8 mouse cellular contexts compared by ENCODE assay signal in the genomic region with DNA sequence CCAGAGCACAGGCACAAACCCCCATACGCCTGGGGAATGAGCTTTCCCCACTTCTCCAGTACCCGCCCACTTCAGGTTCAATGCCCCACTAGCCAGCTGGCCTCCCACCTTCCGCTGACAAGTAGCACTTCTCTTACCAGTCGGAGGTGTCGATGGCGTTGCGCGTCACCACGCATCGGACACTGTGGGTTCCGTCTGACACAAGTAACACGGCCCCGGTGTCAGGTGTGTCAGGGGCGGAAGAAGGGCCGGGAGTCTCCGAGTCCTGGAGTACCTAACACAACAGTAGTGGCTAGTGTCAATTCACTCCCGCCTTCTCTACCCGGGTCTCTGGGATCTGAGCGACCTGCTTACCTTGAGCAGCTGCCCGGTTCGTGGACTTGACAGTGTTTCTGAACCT. TPM values are rescaled to one million over a fixed set of nuclear protein-coding genes. Genes with fewer than 3 reads are reported as not detected.
DNase-seq lines count a peak whose midpoint lies in the region; ATAC-seq and TF ChIP-seq lines count a peak whose summit lies in the region.

No protein-coding gene starts in this region.

- DNase-seq in adrenal gland, postnatal 36 days = peak; percentile 46 to 52
- no peak for DNase-seq in adrenal gland, adult 2 months
- no peak for DNase-seq in thymus, adult 2 months
- DNase-seq in thymus, postnatal 25 days = no peak
- peak; percentile 61 for DNase-seq in heart, postnatal 4 days
- DNase-seq in midbrain, embryonic 10.5 days (ENCODE audit: low spot score) = no peak

- TF ChIP-seq CTCF in thymus, adult 2 months (IDR thresholded peaks at IDR 0.05; ENCODE audit: borderline replicate concordance, control insufficient read depth, extremely low read depth, insufficient read depth, low read length, poor library complexity) = no peak; the same call in 1 of the 2 replicates

- WGBS in thymus, adult 2 months = under 1% methylated on average over 21 of the region's 21 CpGs
- 0% methylated on average over 21 of the region's 21 CpGs for WGBS in limb, embryonic 12.5 days
- under 1% methylated on average over 21 of the region's 21 CpGs for WGBS in midbrain, embryonic 10.5 days
- WGBS in stomach, embryonic 16.5 days = under 1% methylated on average over 21 of the region's 21 CpGs

- peak overlapping the region; percentile 73 for H3K9ac ChIP-seq in limb, embryonic 12.5 days (replicated peaks)
- peak overlapping the region; percentile 80 for H3K9ac ChIP-seq in stomach, embryonic 16.5 days (ENCODE audit: low read length)

- H3K4me1 ChIP-seq in thymus, adult 2 months (replicated peaks; ENCODE audit: control insufficient read depth, insufficient read depth, low read length) = peaks cover 20% of the 10 kb centered on the region
- peaks cover 22% of the 10 kb centered on the region for H3K4me1 ChIP-seq in limb, embryonic 12.5 days (replicated peaks)
- peaks cover 29% of the 10 kb centered on the region for H3K4me1 ChIP-seq in midbrain, embryonic 10.5 days
- H3K4me1 ChIP-seq in stomach, embryonic 16.5 days (ENCODE audit: control insufficient read depth, insufficient read depth, low read length) = peaks cover 12% of the 10 kb centered on the region

- H3K4me3 ChIP-seq in thymus, adult 2 months (ENCODE audit: control insufficient read depth, insufficient read depth, low read length) = peak overlapping the region; percentile 88
- H3K4me3 ChIP-seq in limb, embryonic 12.5 days (replicated peaks) = peak overlapping the region; percentile 67
- H3K4me3 ChIP-seq in midbrain, embryonic 10.5 days = peak overlapping the region; percentile 81
- H3K4me3 ChIP-seq in stomach, embryonic 16.5 days (replicated peaks; ENCODE audit: low read length) = peak overlapping the region; percentile 85

- H3K9me3 ChIP-seq in limb, embryonic 12.5 days = no peaks in the 10 kb centered on the region
- H3K9me3 ChIP-seq in midbrain, embryonic 10.5 days (replicated peaks) = no peaks in the 10 kb centered on the region
- H3K9me3 ChIP-seq in stomach, embryonic 16.5 days (replicated peaks; ENCODE audit: control insufficient read depth, low read length) = no peaks in the 10 kb centered on the region

- peak; percentile 39; the same call in 1 of the 2 replicates for ATAC-seq in limb, embryonic 12.5 days (ENCODE audit: insufficient number of reproducible peaks, insufficient read depth, low FRiP score, low TSS enrichment, low read depth)
- ATAC-seq in stomach, embryonic 16.5 days (ENCODE audit: insufficient read depth, low FRiP score) = peak; percentile 44

- H3K4me2 ChIP-seq in limb, embryonic 12.5 days = peak overlapping the region; percentile 96
- H3K4me2 ChIP-seq in stomach, embryonic 16.5 days (ENCODE audit: low read depth, low read length) = peak overlapping the region; percentile 89

- no peaks in the 10 kb centered on the region for H3K27me3 ChIP-seq in thymus, adult 2 months (ENCODE audit: control insufficient read depth, insufficient read depth, low read length)
- peaks cover 1% of the 10 kb centered on the region for H3K27me3 ChIP-seq in limb, embryonic 12.5 days
- H3K27me3 ChIP-seq in midbrain, embryonic 10.5 days (ENCODE audit: low read depth, poor library complexity, severe bottlenecking) = peaks cover under 1% of the 10 kb centered on the region
- no peaks in the 10 kb centered on the region for H3K27me3 ChIP-seq in stomach, embryonic 16.5 days (ENCODE audit: control insufficient read depth, insufficient read depth, low read length)

- peaks cover 28% of the 10 kb centered on the region for H3K36me3 ChIP-seq in thymus, adult 2 months (ENCODE audit: control insufficient read depth, insufficient read depth, low read length)
- peaks cover 46% of the 10 kb centered on the region for H3K36me3 ChIP-seq in limb, embryonic 12.5 days
- peaks cover 73% of the 10 kb centered on the region for H3K36me3 ChIP-seq in midbrain, embryonic 10.5 days
- H3K36me3 ChIP-seq in stomach, embryonic 16.5 days (ENCODE audit: control insufficient read depth, insufficient read depth, low read length) = 0 out of 2 replicates have a peak, but pooled peaks cover 6% of the 10 kb centered on the region

- TF ChIP-seq POLR2A in thymus, adult 2 months (IDR thresholded peaks at IDR 0.05; ENCODE audit: control insufficient read depth, extremely low read depth, insufficient read depth, low read length, poor library complexity) = no peak

- peak overlapping the region; percentile 1; the same call in 1 of the 2 replicates for H3K27ac ChIP-seq in thymus, adult 2 months (ENCODE audit: control insufficient read depth, insufficient read depth, low read length)
- H3K27ac ChIP-seq in limb, embryonic 12.5 days = peak overlapping the region; percentile 45; the same call in 1 of the 2 replicates
- H3K27ac ChIP-seq in midbrain, embryonic 10.5 days (replicated peaks) = peak overlapping the region; percentile 86
- H3K27ac ChIP-seq in stomach, embryonic 16.5 days (ENCODE audit: low read length) = peak overlapping the region; percentile 97

RNA-seq across cellular contexts. Expression of a gene that starts 0.3 kb away (rescaled TPM):
- 10 to 100 TPM; 24.9 to 26.3 TPM for total RNA-seq in adrenal gland, postnatal 36 days (2021)
- total RNA-seq in adrenal gland, adult 2 months (2021) = 10 to 100 TPM; 21.7 to 28.7 TPM
- 39.9 and 41.9 TPM in 2 replicates for polyA plus RNA-seq in adrenal gland, adult 2 months (2012; rRNA removed)
- 118 and 122 TPM in 2 replicates for polyA plus RNA-seq in thymus, adult 2 months (2012; rRNA removed)
- total RNA-seq in heart, postnatal 4 days (2021) = 10 to 100 TPM; 23.0 to 25.6 TPM
- 75.3 and 76.7 TPM in 2 replicates for polyA plus RNA-seq in limb, embryonic 12.5 days (2016; fragmentation: Nextera tagmentation; extraction: Ambion mirVana)
- 76.5 and 89.9 TPM in 2 replicates for polyA plus RNA-seq in midbrain, embryonic 10.5 days (2016; fragmentation: Nextera tagmentation; extraction: Ambion mirVana)
- polyA plus RNA-seq in stomach, embryonic 16.5 days (2015; fragmentation: Nextera tagmentation; extraction: Ambion mirVana) = 47.9 and 54.0 TPM in 2 replicates

RNA-seq across cellular contexts. Expression of a gene that starts 0.4 kb away (rescaled TPM):
- total RNA-seq in adrenal gland, postnatal 36 days (2021) = 10 to 100 TPM; 10.7 to 14.0 TPM
- total RNA-seq in adrenal gland, adult 2 months (2021) = 10 to 100 TPM; 11.0 to 14.7 TPM
- 20.2 and 21.3 TPM in 2 replicates for polyA plus RNA-seq in adrenal gland, adult 2 months (2012; rRNA removed)
- 29.7 and 30.7 TPM in 2 replicates for polyA plus RNA-seq in thymus, adult 2 months (2012; rRNA removed)
- total RNA-seq in heart, postnatal 4 days (2021) = 1 to 10 TPM; 5.9 to 6.2 TPM
- polyA plus RNA-seq in limb, embryonic 12.5 days (2016; fragmentation: Nextera tagmentation; extraction: Ambion mirVana) = 14.6 and 16.1 TPM in 2 replicates
- 25.9 and 28.2 TPM in 2 replicates for polyA plus RNA-seq in midbrain, embryonic 10.5 days (2016; fragmentation: Nextera tagmentation; extraction: Ambion mirVana)
- 13.2 and 16.5 TPM in 2 replicates for polyA plus RNA-seq in stomach, embryonic 16.5 days (2015; fragmentation: Nextera tagmentation; extraction: Ambion mirVana)

RNA-seq across cellular contexts. Expression of a gene that starts 6.9 kb away (rescaled TPM):
- not detected for total RNA-seq in adrenal gland, postnatal 36 days (2021)
- not detected for total RNA-seq in adrenal gland, adult 2 months (2021)
- 0.10 TPM in 1 of 2 replicates, not detected in the other for polyA plus RNA-seq in adrenal gland, adult 2 months (2012; rRNA removed)
- polyA plus RNA-seq in thymus, adult 2 months (2012; rRNA removed) = not detected in 2 replicates
- total RNA-seq in heart, postnatal 4 days (2021) = not detected
- polyA plus RNA-seq in limb, embryonic 12.5 days (2016; fragmentation: Nextera tagmentation; extraction: Ambion mirVana) = 0.25 TPM in 1 of 2 replicates, not detected in the other
- polyA plus RNA-seq in midbrain, embryonic 10.5 days (2016; fragmentation: Nextera tagmentation; extraction: Ambion mirVana) = not detected in 2 replicates
- not detected in 2 replicates for polyA plus RNA-seq in stomach, embryonic 16.5 days (2015; fragmentation: Nextera tagmentation; extraction: Ambion mirVana)

RNA-seq across cellular contexts. Expression of a gene that starts 7.4 kb away (rescaled TPM):
- total RNA-seq in adrenal gland, postnatal 36 days (2021) = 1 to 10 TPM; 4.5 to 4.9 TPM
- 1 to 10 TPM; 2.9 to 6.8 TPM for total RNA-seq in adrenal gland, adult 2 months (2021)
- 9.7 and 12.9 TPM in 2 replicates for polyA plus RNA-seq in adrenal gland, adult 2 months (2012; rRNA removed)
- 46.7 and 53.9 TPM in 2 replicates for polyA plus RNA-seq in thymus, adult 2 months (2012; rRNA removed)
- 1 to 10 TPM; 5.4 to 6.8 TPM for total RNA-seq in heart, postnatal 4 days (2021)
- polyA plus RNA-seq in limb, embryonic 12.5 days (2016; fragmentation: Nextera tagmentation; extraction: Ambion mirVana) = 34.9 and 35.9 TPM in 2 replicates
- 45.1 and 52.7 TPM in 2 replicates for polyA plus RNA-seq in midbrain, embryonic 10.5 days (2016; fragmentation: Nextera tagmentation; extraction: Ambion mirVana)
- polyA plus RNA-seq in stomach, embryonic 16.5 days (2015; fragmentation: Nextera tagmentation; extraction: Ambion mirVana) = 13.8 and 14.9 TPM in 2 replicates

RNA-seq across cellular contexts. Expression of a gene that starts 14.5 kb away (rescaled TPM):
- 1 to 10 TPM; 1.2 to 1.4 TPM for total RNA-seq in adrenal gland, postnatal 36 days (2021)
- total RNA-seq in adrenal gland, adult 2 months (2021) = 1 to 10 TPM; 2.0 to 2.9 TPM
- polyA plus RNA-seq in adrenal gland, adult 2 months (2012; rRNA removed) = 3.3 and 4.2 TPM in 2 replicates
- 408 and 419 TPM in 2 replicates for polyA plus RNA-seq in thymus, adult 2 months (2012; rRNA removed)
- under 1 TPM; 0.41 TPM for total RNA-seq in heart, postnatal 4 days (2021)
- polyA plus RNA-seq in limb, embryonic 12.5 days (2016; fragmentation: Nextera tagmentation; extraction: Ambion mirVana) = 0.58 and 0.59 TPM in 2 replicates
- polyA plus RNA-seq in midbrain, embryonic 10.5 days (2016; fragmentation: Nextera tagmentation; extraction: Ambion mirVana) = 2.0 and 3.5 TPM in 2 replicates
- 0.55 and 0.74 TPM in 2 replicates for polyA plus RNA-seq in stomach, embryonic 16.5 days (2015; fragmentation: Nextera tagmentation; extraction: Ambion mirVana)

Comparison
In these comparisons a context has a peak if more than half of its experiments do, and no peak if none do; other contexts are left out.
1. DNase-seq: peak in adrenal gland, postnatal 36 days (2 of 2) and heart, postnatal 4 days (single experiment); none in adrenal gland, adult 2 months (single experiment), thymus, adult 2 months (single experiment), thymus, postnatal 25 days (single experiment) and midbrain, embryonic 10.5 days (single experiment).
2. H3K27ac ChIP-seq: peak in every context shown above with its lines; median percentile 97 in stomach, embryonic 16.5 days; 86 in midbrain, embryonic 10.5 days; 45 in limb, embryonic 12.5 days; 1 in thymus, adult 2 months.
3. Peak in every context shown above with its lines, with median percentiles within 50 percentile points of each other: H3K4me3 ChIP-seq.